Mouse (Mus musculus): ENCODE measurements around the gene Cck.

Cck gene

DNA sequence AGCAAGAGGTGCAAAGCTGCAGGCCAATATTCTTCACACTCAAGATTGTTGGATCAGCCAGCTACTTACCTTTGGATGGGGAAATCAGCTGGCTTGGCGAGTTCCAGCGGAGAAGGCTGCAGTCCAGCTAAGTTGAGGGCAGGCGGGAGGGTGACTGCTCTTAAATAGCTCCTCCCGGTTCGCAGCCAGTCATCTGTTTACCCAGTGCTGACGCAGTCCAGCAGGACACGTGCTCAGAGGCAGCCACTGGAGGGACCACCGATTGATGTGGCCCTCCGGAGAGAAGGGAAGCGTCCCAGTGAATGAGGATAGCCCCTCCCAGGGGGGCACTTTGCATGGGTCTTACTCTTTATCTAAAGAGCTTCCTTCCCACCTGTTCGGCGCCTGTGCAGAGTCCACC is at the start of gene Cck:
Cck (minus strand) TSS at position 166 of the 400 bp plus-strand sequence.
- in situ Hi-C loops (cut with MboI, MseI) = loop anchor here (25.0 kb wide), 1 partner anchor 292 kb away; the partner anchor contains the start of genes Hhatl and Klhl40

DNA sequence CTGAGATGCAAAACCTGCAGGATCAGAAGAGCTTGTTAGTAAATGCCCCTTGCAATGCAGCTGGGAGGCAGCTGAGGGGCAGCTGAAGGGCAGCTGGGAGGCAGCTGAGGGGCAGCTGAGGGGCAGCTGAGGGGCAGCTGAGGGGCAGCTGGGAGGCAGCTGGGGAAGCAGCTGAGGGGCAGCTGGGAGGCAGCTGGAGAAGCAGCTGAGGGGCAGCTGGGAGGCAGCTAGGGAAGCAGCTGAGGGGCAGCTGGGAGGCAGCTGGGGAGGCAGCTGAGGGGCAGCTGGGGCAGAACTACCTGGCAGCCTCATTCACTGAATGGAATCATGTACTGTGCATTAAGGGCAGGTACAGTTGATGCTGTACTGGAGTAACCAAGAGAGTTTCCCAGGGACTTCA is 46.0 kb upstream of the Cck start:
- in situ Hi-C loops (cut with MboI, MseI) = no loop called here

DNA sequence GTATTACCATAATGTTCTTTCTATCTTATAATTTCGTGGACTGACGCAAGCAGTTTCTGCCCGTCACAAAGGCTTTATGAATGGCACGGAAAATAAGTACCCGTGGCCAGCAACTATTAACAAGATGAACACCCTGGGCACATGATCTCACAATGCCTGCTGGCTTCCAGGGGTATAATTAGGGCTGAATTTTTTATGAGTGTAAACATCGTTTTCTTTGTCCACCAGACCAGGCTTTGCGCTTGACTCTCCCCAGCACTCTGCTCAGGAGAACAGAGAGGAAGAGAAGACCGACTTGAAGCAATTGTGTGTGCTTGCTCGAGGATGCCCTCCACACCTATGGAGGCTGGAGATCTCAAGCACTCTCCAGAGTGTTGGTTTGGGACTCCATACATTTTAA is 37.1 kb upstream of the Cck start:
- in situ Hi-C loops (cut with MboI, MseI) = no loop called here

DNA sequence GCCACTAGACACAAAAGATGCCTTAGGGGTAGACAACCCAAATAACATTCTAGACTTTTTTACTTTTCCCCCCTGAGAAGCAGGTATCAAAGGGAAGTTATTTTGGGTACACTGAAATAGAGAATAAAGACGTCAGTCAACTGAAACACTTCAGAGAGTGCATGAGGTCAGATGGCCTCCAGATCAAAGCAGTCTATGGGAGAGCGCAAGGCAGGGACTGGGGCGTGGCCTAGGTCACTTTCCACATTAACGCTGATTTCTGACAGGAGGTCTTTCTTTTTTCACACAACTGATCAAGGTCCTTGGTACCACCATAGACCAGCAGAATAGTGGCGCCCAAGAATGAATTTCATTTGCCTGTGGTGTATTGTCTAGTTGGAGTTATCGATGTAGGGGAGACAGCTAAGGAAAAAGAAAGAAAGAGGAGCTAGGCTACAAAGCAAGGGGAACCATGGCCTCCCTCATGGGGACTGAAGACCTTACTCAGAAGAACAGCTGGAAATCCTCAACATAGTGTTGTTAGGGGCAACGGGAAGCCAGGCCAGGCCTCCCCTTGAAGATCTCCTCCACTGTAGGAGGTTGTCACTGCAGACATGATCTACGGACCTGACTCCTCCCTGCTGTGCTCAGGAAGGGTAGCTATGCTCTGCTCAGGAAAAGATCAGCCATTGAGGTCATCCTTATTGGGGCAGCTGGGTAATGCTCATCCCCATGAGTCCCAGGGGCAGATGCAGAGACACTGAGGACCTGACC is 33.3 kb upstream of the Cck start:
- in situ Hi-C loops (cut with MboI, MseI) = no loop called here

GRCm38 (mm10) chr9:121526171-121526570 is 30.7 kb upstream of the Cck start:
- in situ Hi-C loops (cut with MboI, MseI) = no loop called here

DNA sequence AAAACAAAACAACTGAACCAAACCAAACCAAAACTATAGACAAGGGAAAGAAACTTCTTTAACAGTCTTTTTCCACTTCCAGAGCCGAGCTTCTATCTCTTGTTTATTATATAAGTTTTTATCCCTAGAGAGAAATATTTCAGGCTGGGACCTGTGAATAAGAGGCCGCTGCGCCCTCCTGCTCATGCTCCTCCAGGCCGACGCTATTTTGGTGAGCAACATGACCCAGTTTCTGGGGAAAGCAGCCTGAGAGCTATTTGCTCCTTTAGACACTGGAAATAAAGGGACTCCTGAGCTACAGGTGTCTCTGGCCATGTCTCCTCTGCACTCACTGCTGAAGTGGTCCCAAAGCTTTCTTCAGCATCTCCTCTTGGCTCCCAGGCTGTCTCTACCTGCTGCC is 24.6 kb upstream of the Cck start:
- in situ Hi-C loops (cut with MboI, MseI) = no loop called here

DNA sequence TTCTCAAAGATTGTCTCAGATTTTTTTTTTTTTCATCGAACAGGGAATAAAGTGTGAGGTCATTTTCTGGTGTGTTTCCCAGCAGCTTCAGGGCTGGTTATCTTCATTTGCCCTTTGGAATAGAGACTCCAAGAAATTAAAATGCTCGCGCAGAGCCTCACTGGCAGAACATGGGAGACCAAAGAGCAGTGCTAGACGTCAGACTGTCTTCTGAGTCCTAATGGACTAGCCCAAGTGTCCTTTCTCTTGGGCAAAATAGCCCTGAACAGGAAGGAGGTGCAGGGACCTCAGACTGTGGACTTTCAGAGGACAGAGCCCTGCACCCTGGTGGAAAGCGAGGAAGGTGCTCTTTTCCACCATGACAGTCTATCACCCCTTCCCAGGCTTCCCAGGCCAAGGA is 19.0 kb upstream of the Cck start:
- in situ Hi-C loops (cut with MboI, MseI) = no loop called here

DNA sequence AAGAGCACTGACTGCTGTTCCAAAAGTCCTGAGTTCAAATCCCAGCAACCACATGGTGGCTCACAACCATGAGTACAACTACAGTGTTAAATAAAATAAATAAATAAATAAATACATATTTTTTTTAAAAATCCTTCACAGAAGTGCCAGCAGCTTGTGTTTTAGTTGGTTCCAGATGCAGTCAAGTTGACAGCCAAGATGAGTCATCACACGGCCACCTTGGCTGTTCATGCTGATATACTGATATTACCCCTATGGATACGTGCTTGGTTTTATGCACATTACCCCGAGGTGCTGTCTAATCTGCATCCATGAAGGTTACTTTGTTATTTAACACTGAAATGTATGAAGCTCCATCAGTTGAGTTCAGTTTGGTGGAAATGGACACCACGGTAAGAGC is 16.4 kb upstream of the Cck start:
- in situ Hi-C loops (cut with MboI, MseI) = no loop called here

DNA sequence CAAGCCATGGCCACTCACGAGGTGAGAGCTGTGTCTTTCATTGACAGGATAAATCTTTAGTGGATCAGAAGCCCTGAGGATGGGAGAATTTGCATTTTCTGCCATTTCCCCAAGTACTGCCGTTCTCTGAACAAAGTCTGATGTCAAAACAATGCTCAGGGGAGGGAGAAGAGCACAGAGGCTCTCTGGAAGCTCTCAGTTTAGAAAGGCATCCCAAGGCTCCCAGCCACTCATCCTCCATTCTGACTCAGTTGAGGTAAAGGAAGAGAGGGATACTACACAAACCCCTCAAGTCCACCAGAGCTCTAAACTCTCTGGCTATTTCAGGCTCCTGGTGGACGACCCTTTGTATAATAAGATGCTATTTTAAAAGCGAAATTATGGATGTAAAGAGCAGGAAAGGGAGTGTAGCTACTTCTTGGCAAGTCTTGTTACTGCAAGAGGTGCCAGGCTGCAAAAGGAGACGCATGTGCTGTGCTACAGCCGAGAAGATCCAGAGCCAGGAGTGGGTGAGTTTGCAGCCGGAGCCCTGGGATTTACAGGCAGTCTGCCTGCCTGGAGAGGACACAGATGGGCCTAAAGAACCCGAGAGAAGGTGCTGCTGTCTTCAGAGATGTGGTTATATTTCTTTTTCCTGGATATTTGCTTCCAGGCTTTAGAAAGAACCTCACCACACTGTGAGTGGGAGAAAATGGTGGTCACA is 11.1 kb upstream of the Cck start:
- in situ Hi-C loops (cut with MboI, MseI) = no loop called here

GRCm38 (mm10) chr9:121505346-121505745 is 9.9 kb upstream of the Cck start:
- in situ Hi-C loops (cut with MboI, MseI) = no loop called here

GRCm38 (mm10) chr9:121496102-121496501 is 608 bp upstream of the Cck start:
- in situ Hi-C loops (cut with MboI, MseI) = loop anchor here (25.0 kb wide), 1 partner anchor 291 kb away; the partner anchor contains the start of genes Hhatl and Klhl40

- in situ Hi-C loops (cut with MboI, MseI) = loop anchor here (25.0 kb wide), 1 partner anchor 293 kb away; the partner anchor contains the start of genes Hhatl and Klhl40
Observed at GRCm38 (mm10) chr9:121494006-121494767, 1.3 kb downstream of the Cck start.

DNA sequence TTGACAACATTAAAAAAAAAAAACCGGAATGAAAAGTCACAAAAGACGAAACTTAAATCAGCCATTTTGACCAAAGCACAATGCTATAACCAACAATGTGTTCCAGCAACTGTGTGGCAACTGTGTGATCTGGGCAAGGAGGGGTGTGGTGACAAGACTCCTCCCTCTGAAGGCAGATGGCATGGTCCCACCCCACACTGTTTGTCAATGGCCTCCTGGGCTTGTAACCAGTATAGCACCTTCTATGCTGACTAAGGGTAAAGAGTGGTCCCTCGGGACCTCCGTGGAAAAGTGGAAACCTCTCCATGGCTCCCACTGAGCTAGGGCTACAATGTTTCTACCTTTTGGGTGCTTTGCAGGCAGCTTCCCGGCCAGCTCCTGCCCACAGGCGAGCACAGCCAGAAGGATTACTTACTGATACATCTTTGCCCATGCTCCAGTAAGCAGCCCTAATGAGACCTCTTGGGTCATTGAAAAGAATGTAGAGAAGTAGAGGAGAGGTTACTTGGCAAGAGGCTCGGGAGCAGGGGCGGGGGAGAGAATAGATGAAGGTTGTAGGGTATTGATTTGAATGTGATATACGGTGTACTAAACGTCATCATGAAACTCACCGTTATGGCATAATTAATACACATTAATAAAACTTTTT is 3.8 kb downstream of the Cck start:
- in situ Hi-C loops (cut with MboI, MseI) = loop anchor here (25.0 kb wide), 1 partner anchor 296 kb away; the partner anchor contains the start of genes Hhatl and Klhl40

GRCm38 (mm10) chr9:121487216-121487615 is 8.3 kb downstream of the Cck start:
- in situ Hi-C loops (cut with MboI, MseI) = loop anchor here (5.0 to 25.0 kb wide), 3 partner anchors 125 to 300 kb away; partner anchors contain the start of genes Hhatl and Klhl40

GRCm38 (mm10) chr9:121479453-121479852 is 16.0 kb downstream of the Cck start:
- in situ Hi-C loops (cut with MboI, MseI) = loop anchor here (25.0 kb wide), 1 partner anchor 308 kb away; the partner anchor contains the start of genes Hhatl and Klhl40

GRCm38 (mm10) chr9:121477305-121477911 is 18.1 kb downstream of the Cck start:
- in situ Hi-C loops (cut with MboI, MseI) = loop anchor here (25.0 kb wide), 1 partner anchor 310 kb away; the partner anchor contains the start of genes Hhatl and Klhl40

DNA sequence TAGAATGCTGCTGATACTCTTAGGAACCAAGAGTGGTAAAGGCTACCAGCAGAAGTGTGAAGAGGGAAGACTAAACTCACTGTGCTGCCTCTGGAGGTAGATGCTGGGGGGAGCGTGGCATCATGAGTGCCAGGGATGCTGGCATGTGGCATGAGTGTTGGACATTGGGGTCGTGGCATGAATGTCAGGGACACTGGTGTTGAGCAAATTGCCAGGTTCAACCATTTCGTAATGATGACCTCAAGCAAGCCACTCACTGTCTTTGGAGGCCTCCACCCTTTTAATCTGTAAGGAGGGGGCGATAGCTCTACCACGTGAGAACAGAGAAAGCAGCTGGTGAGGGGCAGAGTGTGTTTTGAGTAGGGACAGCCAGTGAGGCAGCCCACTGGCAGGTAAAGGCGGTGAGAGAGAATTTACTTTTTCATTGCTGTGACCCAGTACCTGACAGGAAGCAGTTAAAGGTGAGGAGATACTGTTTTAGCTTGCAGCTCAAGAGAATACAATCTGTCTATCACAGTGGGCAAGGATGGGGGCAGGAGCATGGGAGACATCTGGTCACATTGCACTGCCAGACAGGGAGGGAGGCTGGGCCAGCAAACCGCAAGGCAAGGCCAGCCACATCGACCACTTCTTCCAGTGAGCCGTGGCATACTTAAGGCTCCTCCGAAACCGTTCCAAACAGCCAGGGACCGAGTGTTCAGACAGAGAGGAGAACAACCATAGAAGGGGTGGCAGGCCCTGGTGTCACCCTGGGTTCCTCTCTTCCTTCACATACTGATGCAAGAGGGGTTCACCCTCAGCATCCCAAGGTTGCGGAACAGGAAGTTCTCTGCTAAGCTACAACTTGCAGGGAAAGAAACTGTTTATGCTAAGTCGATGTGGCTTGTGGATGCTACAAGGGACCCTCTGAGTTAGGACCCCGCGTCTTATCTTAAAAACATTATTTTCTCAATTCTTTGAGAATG is 19.7 kb downstream of the Cck start:
- in situ Hi-C loops (cut with MboI, MseI) = loop anchor here (25.0 kb wide), 1 partner anchor 312 kb away; the partner anchor contains the start of genes Hhatl and Klhl40

- in situ Hi-C loops (cut with MboI, MseI) = loop anchor here (25.0 kb wide), 1 partner anchor 313 kb away; the partner anchor contains the start of genes Hhatl and Klhl40
Observed at GRCm38 (mm10) chr9:121474771-121475170, 20.7 kb downstream of the Cck start.

GRCm38 (mm10) chr9:121469711-121470110 is 25.8 kb downstream of the Cck start:
- in situ Hi-C loops (cut with MboI, MseI) = no loop called here

Data from regulatory T cell (primary cell).